Mouse (Mus musculus) midbrain, embryonic 14.5 days (tissue): ENCODE data around the gene Fmo1. TPM values are rescaled to one million over a fixed set of nuclear protein-coding genes. Genes with fewer than 3 reads are reported as not detected.
A peak's percentile ranks its signal among the peaks of the same experiment; 100 is the strongest.
"Not testable (repeated sequence)": the region's sequence is repeated elsewhere in the genome, so short reads cannot be mapped to it uniquely, and the experiment has no call there.

Experiments used
- ATAC-seq: fragments of 200-750 bp; cut with Nextera tagmentation; 2 replicates; pipeline ENCODE4 v1.8.0; 2017; ENCODE audit warnings: moderate number of reproducible peaks, moderate library complexity; ENCODE audit not compliant: low FRiP score, low TSS enrichment
- DNase-seq: peaks from one replicate; pipeline ENCODE4 v3.0.0-alpha.2; 2015
- H3K27ac ChIP-seq: fragments of 300-500 bp; sonication (generic); replicated peaks from 2 replicates; pipeline ENCODE4 v1.5.1; 2014; ENCODE audit warnings: mild to moderate bottlenecking, low read depth, low read length, moderate library complexity
- H3K27me3 ChIP-seq: fragments of 300-500 bp; sonication (generic); 2 replicates; pipeline ENCODE4 v1.6.1; 2014; ENCODE audit warnings: low read length, control low read depth, mixed read lengths; ENCODE audit not compliant: control insufficient read depth, insufficient read depth
- H3K36me3 ChIP-seq: fragments of 300-500 bp; sonication (generic); 2 replicates; pipeline ENCODE4 v1.6.1; 2014; ENCODE audit warnings: low read length, control low read depth; ENCODE audit not compliant: control insufficient read depth, insufficient read depth
- H3K4me1 ChIP-seq: fragments of 300-500 bp; sonication (generic); 2 replicates; pipeline ENCODE4 v1.6.1; 2014; ENCODE audit warnings: mild to moderate bottlenecking, antibody characterized with exemption, low read length, control low read depth; ENCODE audit not compliant: control insufficient read depth, insufficient read depth
- H3K4me2 ChIP-seq: fragments of 300-500 bp; sonication (generic); 2 replicates; pipeline ENCODE4 v1.6.1; 2014; ENCODE audit warnings: mild to moderate bottlenecking, low read length, moderate library complexity
- H3K4me3 ChIP-seq: fragments of 300-500 bp; sonication (generic); replicated peaks from 2 replicates; pipeline ENCODE4 v1.5.1; 2014; ENCODE audit warnings: low read depth, low read length
- H3K9ac ChIP-seq: fragments of 300-500 bp; sonication (generic); replicated peaks from 2 replicates; pipeline ENCODE4 v1.6.1; 2014; ENCODE audit warnings: mild to moderate bottlenecking, low read length, moderate library complexity
- H3K9me3 ChIP-seq: fragments of 300-500 bp; sonication (generic); 2 replicates; pipeline ENCODE4 v1.6.1; 2016; ENCODE audit warnings: low read length, control low read depth, mixed read lengths; ENCODE audit not compliant: control insufficient read depth
- WGBS: fragments of 180-500 bp; shearing (Covaris S2); extraction: QIAGEN DNeasy Blood & Tissue Kit; methylation state at CpG from one replicate; pipeline ENCODE4 v1.1.7; 2014; 5-methylcytosine and 5-hydroxymethylcytosine counted together
- polyA plus RNA-seq: library from polyadenylated mRNA; unstranded; fragments of >200 nt; fragmentation: Nextera tagmentation; extraction: Ambion mirVana; gene quantifications from 2 replicates; pipeline ENCODE4 v1.2.1, GENCODE M21; 2014

The Fmo1 gene
- polyA plus RNA-seq, 1 experiment from 2014 or later: 29.0 TPM

GRCm38 (mm10) chr1:162805011-162805410, 61.4 kb downstream of the Fmo1 start:
- H3K27ac ChIP-seq: no peak overlapping the region
- no peaks in the 10 kb centered on the region for H3K9me3 ChIP-seq
- H3K36me3 ChIP-seq: no peaks in the 10 kb centered on the region
- H3K4me2 ChIP-seq: no peak overlapping the region
- DNase-seq (no peak), ATAC-seq (no peak)
- no peak overlapping the region for H3K4me3 ChIP-seq
- 62% methylated on average over 5 of the region's 5 CpGs for WGBS
- no peaks in the 10 kb centered on the region for H3K4me1 ChIP-seq
- no peak overlapping the region for H3K9ac ChIP-seq
- H3K27me3 ChIP-seq: no peaks in the 10 kb centered on the region

- Histone ChIP-seq H3K27me3 (no peaks in the 10 kb centered on the region), H3K9me3 (no peaks in the 10 kb centered on the region), H3K4me3 (no peak overlapping the region), H3K4me1 (no peaks in the 10 kb centered on the region), H3K9ac (no peak overlapping the region), H3K36me3 (no peaks in the 10 kb centered on the region), H3K27ac (no peak overlapping the region), H3K4me2 (no peak overlapping the region)
- DNase-seq (no peak), ATAC-seq (no peak)
These were observed 70.0 kb downstream of the Fmo1 start for GRCm38 (mm10) chr1:162796441-162796840.

GRCm38 (mm10) chr1:162792306-162793044, 73.9 kb downstream of the Fmo1 start:
- Histone ChIP-seq H3K4me2 (no peak overlapping the region), H3K9ac (no peak overlapping the region), H3K4me3 (no peak overlapping the region), H3K4me1 (no peaks in the 10 kb centered on the region), H3K27me3 (no peaks in the 10 kb centered on the region), H3K36me3 (no peaks in the 10 kb centered on the region), H3K27ac (no peak overlapping the region), H3K9me3 (no peaks in the 10 kb centered on the region)
- no peak for DNase-seq
- WGBS: 67% methylated on average over 7 of the region's 7 CpGs
- no peak for ATAC-seq

GRCm38 (mm10) chr1:162785222-162785621, 81.2 kb downstream of the Fmo1 start:
- ATAC-seq (no peak), DNase-seq (peak; percentile 11)
- Histone ChIP-seq H3K4me3 (no peak overlapping the region), H3K36me3 (no peaks in the 10 kb centered on the region), H3K27me3 (no peaks in the 10 kb centered on the region), H3K4me2 (no peak overlapping the region), H3K9me3 (no peaks in the 10 kb centered on the region), H3K4me1 (no peaks in the 10 kb centered on the region), H3K27ac (no peak overlapping the region), H3K9ac (no peak overlapping the region)
- 73% methylated on average over 4 of the region's 4 CpGs for WGBS

GRCm38 (mm10) chr1:162783669-162784248, 82.7 kb downstream of the Fmo1 start:
- Histone ChIP-seq H3K9ac (no peak overlapping the region), H3K4me1 (no peaks in the 10 kb centered on the region), H3K27me3 (no peaks in the 10 kb centered on the region), H3K9me3 (no peaks in the 10 kb centered on the region), H3K27ac (0 out of 2 replicates have a peak overlapping the region, but pooled peaks have one; percentile 49), H3K36me3 (no peaks in the 10 kb centered on the region), H3K4me3 (no peak overlapping the region), H3K4me2 (no peak overlapping the region)
- DNase-seq: peak; percentile 49
- 50% methylated on average over 7 of the region's 7 CpGs for WGBS
- peak; percentile 44; the same call in 1 of the 2 replicates for ATAC-seq

- H3K4me3 ChIP-seq, H3K4me2 ChIP-seq, H3K36me3 ChIP-seq, H3K9ac ChIP-seq, H3K27me3 ChIP-seq, DNase-seq, H3K9me3 ChIP-seq, H3K27ac ChIP-seq, H3K4me1 ChIP-seq, ATAC-seq: not testable (repeated sequence)
- whole genome bisulfite sequencing: 86% methylated on average over 2 of the region's 2 CpGs
These were observed 85.4 kb downstream of the Fmo1 start for GRCm38 (mm10) chr1:162781035-162781434.

Other genes with a start within 250 kb of the Fmo1 start
- 0.13 TPM in 1 of 2 replicates, not detected in the other for gene Myoc, start 227.5 kb downstream of the Fmo1 start, polyA plus RNA-seq
- not detected in 2 replicates for gene Myocos, start 208.4 kb downstream of the Fmo1 start, polyA plus RNA-seq
- 165 TPM in 2 replicates for gene Prrc2c, start 126.1 kb downstream of the Fmo1 start, polyA plus RNA-seq
- 0.27 and 0.33 TPM in 2 replicates for gene Fmo4, start 52.6 kb downstream of the Fmo1 start, polyA plus RNA-seq
- not detected in 2 replicates for gene Fmo2, start 32.1 kb upstream of the Fmo1 start, polyA plus RNA-seq
- gene Fmo6, start 70.9 kb upstream of the Fmo1 start, polyA plus RNA-seq: not detected in 2 replicates
- gene Fmo3, start 117.9 kb upstream of the Fmo1 start, polyA plus RNA-seq: not detected in 2 replicates
- not detected in 2 replicates for gene Mroh9, start 219.1 kb upstream of the Fmo1 start, polyA plus RNA-seq